Mouse (Mus musculus) hindlimb bud, embryonic 11.5 days (tissue): ENCODE results near the gene Snai3.

Experiments used
- DNase-seq: peaks from one replicate; pipeline ENCODE4 v3.0.0-alpha.2; 2012; ENCODE audit warnings: low read depth, low spot score; ENCODE audit errors: extremely low spot score

Gene Snai3

DNA sequence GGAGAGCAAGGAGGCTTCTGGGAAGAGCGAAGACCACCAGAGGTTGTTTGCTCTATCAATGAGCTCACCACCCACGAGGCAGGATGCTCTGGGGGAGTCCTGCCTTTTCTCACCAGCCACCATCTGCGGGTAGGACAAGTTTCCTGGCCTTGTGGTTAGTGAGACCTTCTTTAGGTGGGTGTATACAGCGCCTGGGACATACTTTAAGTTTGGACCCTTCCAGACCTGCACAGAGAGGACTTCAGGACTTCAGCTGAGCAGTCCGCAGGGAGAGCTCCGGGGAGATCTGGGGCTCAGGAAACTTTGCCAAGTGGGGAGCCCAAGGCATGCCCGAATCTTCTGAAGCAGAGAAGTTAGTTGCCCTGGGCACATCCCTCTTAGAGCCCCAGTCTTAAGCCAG is 543 bp downstream of the Snai3 start:
- DNase-seq, result no peak

DNA sequence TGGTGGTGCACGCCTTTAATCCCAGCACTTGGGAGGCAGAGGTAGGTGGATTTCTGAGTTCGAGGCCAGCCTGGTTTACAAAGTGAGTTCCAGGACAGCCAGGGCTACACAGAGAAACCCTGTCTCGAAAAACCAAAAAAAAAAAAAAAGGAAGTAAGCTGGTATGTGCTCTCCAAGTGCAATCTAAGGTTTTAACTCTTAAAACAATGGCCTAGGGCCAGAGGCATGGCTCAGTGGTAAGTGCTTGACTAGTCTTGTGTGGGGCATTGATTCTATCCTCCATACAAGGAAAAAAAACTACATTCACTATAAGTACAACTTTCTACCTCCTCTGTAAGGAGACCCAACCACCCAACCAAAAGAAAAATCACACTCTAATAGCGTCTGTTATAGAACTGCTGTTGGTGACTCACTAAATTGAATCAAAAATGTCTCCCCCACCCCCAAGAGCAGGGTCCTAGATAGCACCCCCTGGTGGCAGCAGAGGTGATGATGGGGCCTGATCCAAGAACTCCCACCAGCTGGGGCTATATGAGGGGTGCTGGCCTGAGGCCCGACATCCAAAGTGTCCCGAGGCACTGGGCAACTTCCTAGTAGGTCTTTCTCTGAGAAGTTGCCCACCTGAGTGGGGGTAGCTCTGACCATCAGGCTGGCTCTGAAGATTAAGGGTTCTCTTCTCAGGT is 1.2 kb downstream of the Snai3 start:
- DNase-seq, result no peak

DNA sequence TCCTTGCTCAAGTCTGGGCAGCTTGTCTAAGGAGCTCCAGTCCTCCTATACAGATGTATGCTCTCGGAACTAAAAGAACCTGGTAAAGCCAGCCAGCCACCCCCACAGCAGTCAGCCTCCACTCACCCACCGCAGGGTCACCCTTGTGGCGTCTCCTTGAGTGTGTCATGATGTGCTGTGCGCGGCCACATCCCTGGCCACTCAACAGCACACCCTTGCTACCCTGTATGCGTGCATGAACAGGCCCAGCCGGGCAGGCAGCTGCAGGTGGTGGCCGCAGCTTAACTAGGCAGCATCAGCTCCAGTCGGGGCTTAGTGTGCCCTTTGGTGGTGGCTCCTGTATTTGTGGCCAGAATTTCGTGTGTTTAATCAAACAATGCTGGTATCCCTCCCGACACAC is 3.4 kb downstream of the Snai3 start:
- no peak for DNase-seq

DNA sequence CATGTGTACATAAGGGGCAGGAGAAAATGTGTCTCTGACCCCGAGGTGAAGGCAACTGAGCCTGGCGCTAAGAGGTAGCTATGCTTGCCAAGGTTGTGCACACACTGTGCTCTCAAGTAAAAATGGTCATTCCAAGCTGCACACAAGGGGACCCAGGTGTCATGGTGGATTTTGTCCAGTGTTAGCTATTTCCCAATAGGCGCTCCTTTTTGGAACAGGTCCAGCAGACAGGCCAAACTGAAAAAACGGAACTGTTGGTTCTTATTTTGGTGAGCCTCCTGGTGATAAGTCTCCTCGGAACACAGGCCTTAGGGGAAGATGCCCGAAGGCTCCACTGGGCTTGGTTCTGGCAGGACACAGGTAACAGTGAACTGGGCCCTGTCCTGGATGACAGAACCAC is 6.1 kb downstream of the Snai3 start:
- no peak for DNase-seq

DNA sequence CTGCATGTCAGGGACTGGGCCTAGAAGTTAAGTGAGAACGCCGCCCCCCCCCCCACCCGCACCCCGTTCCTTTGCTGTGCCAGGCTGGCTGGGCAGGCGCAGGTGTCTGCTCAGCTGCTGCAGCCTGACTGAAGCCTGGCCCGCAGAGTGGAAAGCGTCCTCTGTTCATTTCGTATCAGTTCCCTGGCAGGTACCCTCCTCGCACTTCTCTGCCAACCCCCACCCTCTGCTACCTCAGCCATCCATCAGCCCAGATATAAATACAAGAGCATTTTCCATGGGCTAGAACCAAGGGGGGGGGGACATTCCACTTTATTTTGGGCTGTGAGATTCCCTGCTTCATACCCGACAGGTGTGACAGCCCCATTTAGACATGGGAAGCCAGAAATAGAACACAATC is 8.4 kb downstream of the Snai3 start:
- no peak for DNase-seq

DNA sequence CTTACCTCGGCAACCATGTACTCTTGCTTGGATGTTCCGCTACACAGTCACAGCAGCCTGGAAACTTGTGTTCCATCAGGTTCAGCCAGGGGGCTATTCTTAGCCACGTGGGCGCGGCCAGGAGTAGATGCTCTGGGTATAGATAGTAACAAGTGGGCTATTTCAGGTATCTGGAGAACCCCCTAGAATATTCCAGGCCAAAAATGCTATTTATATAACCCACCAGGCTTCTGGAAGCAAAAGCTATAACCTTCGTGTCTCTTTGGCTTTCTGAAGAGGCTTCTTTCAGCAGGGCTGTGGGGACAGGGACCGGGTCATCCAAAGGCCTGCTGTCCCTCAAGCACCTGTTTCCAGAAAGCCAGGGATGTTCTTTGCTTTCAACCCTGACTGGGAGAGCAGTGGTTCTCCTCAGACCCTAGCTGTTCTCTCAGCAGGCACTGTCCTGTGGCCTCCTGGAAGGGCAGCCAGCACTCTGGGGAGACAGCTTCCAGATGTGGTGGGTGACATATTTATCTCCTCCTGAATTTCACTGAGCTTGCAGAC is 9.3 kb downstream of the Snai3 start:
- DNase-seq, result no peak

DNA sequence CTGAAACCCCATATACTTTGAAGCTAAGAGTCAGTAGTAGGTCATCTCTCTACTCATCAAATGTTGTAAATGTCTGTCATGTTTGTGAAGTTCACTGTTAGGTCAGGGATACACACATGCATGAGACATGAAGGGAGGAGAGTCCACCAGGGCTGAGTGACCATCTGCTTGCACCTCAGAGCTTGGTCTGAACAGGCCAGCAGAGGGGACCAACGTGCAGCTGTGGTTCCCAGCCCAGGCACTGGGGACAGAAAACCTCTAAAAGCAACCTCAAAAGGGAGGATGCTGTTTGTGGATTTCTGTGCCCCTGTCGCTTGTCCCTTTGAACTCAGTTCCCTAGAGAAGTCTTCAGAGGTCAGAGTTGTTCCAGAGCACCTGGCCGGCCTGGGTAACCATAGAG is 15.3 kb downstream of the Snai3 start:
- DNase-seq, result no peak

DNA sequence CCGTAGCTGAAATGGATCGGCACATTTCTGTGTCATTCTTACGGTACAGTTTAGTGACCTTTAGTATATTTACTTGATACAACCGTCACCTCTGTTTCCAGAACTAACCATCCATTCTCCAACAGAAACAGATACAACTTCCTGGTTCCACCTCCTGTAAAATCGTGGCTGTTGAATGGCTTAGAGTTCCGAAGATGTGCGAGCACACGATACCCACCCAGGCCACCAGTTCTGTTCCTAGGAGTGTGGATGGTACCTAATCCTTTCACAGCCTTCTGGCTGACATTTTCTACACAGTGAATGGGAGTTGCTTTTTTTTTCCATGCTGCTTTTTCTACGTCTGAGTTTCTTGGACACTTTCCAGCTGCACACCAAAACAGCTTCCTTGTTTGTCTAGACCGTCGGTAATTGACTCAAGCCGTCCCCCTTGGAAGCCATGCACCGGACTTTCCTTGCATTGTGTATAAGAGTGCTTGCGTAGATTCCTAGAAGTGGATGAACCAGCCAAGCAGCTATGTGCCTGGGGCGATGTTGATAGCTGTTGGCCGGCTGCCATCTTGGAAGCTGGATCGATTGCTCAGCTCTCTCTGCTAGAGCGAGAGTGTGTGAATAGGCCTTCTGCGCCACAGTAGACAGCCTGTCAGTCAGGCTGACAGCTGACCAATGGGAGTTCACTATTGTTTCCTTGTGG is 16.3 kb downstream of the Snai3 start:
- DNase-seq, result no peak

DNA sequence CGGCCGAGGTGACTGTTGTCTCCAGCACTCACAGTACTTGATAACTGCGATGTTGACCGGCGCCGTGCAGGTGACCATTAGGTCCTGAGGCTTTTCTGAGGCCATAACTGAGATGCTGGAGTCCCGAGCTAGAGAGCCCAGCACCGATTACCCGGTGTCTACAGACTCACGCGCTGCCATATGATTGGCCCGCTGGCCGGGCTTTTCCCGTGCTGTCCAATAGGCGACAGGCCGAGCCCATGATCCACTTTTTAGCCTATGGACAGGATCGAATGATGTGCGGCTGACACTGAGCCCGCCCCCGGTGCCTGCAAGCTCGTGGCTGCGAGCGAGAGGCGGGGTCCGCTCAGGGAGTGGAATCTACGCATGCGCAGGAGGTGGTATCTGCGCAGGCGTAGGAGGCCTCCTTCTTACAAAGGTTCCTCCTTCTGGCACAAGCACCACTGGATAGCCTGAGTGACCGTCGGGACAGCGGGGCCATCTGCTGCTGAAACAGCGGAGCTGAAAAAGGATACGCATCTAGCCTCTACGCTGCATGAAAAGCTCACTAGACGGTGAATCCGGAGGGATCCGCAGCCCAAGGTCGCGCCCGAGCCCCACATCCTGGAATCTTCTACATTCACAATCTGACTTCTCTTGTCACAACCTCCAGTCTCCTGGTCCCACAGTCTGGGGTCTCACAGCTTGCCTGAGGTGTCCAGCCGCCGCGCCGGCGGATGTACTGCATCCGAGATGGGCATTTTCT is 17.1 kb downstream of the Snai3 start, which contains the start of gene Mvd:
Mvd (minus strand) TSS at position 161 of the 745 bp plus-strand sequence.
- DNase-seq, result peak; percentile 98

DNA sequence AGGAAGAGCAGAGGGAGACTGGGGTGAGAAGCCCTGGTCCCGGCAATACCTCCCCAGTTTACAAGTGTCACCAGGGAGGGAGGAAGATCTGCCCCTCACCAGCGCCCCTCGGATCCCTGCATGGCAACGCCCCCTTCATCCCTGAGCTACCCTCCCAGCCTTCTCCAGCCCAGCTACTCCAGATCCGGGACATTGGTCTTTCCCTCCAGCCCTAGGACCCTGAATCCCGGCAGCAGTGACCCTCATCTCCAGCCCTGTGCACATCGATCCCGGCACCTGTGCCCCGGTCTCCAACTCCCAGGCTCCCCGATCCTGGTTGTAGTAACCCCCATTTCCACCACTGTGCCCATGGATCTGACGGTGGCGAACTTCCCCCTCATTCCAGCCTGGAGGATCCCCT is 17.8 kb downstream of the Snai3 start:
- no peak for DNase-seq

DNA sequence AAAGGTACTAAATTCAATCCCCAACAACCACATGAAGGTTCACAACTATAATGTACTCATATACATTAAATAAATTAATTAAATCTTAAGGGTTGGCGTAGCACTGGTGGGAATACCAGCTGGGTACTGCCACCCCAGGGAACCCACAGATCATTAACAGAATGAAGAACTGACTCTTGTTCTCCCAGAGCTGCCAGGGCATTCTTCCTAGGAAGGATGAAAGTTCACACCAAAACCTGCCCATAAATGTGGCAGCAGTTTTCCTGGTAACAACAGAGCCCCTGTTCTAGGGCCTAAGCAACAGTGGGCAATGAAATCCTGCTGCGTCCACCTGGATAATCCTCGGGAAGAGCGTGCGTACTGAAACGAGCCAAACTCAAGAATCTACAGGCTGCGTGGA is 18.2 kb downstream of the Snai3 start:
- no peak for DNase-seq

DNA sequence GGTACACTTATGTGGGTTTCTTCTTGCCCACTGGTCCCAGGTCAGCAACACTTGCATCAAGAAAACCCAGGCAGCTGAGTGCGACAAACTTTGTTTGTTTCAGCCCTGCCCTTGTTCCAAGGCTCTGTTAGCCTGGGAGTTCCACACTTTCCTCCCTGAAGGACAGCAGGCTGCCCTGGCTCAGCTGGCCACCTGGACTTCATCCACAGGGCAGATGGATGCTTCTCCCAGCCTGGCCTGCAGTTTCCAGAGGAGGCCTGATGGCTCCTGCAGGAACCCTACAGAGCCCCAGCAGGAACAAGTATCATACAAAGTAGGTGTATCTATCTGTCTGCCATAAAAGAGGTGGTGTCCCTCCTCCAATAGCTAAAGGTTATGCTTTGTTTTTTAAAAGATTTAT is 19.2 kb downstream of the Snai3 start:
- no peak for DNase-seq

DNA sequence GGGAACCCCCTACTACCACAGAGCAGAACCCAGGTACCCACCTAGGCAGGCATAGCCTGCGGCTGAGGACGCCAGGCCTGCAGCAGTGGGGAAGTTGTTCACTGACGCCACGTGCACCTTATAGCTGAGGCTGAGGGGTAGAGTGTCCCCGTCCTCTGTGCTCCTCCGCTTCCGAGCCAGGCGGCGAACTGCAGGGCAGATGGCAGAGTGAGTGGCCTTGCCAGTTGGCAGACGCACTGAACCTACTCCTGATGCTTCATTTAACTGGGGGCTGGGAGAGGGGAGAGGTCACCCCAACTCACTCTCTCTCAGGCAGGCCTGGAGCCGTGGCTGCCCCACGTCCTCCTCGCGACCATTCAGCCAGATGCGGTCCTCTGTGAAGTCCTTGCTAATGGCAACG is 21.2 kb downstream of the Snai3 start:
- DNase-seq, result no peak

DNA sequence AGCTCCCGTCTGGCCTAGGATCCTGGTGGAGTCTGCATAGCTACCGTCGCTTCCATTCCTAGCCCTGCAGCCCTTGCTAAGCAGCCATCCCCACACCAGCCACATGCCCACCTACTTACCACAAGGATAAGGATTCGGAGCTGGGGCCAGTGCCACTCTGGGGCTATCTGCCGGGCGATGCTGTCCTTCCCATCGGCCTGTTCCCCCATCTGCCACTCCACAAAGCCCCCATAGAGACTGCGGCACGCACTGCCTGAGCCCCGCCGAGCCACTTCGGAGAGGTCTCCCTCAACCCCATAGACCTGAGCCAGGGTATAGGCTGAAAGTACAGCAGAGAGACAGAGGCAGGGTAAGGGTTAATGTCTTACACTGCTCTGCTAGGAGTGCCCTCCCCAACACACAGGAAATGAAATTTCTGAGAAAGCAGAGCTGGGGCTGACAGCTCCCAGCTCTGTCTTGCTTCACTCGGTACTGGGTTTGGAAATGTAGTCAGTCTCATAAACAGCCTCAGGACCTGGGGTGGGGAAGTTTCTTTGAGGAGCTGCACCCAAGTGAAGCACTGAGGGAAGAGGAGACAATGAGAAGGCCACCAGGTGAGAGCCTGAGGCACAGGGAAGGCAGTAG is 22.7 kb downstream of the Snai3 start:
- no peak for DNase-seq

DNA sequence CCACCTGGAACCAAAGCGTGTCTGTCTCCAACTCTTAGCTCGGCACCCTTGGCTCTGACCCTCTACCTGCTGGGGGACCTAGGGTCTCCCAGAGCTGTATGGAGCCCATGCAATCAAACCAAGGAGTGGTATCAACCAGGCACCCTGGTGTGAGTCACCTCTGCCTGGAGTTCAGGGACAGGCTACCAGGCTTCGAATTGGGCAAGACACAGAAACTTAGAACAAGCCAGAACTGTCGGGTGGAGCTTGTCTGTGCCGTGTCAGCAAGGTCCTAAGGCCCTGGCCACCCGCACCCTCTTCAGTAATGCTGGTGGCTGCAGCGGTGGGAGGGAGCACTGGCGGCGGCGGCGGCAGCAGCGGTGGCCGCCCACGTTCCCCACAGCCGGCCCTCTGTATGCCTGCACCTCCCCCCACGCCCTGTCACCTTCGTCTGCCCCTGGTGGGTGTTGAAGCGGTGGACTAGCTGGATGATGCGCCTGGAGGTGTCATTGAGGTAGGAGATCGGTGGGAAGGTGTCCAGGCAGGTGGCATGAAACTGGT is 23.9 kb downstream of the Snai3 start:
- no peak for DNase-seq

DNA sequence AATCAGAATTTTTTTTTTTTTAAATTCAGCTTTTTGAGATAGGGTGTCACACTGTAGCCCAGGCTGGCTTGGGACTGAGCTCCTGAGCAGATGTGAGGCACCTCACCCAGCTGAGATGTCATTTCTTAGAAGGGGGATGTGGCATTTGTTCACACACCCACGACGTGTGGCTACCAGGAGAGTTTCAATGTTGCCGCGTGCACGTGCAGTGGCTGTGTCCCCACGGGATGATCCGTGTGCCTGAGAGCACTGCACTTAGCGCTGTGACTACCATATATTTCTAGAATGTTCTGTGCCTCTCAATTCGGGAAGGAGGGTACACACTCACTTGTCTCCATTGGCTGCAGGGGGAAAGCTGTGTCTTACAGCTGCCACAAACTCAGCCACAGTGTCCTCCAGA is 24.4 kb downstream of the Snai3 start:
- no peak for DNase-seq

DNA sequence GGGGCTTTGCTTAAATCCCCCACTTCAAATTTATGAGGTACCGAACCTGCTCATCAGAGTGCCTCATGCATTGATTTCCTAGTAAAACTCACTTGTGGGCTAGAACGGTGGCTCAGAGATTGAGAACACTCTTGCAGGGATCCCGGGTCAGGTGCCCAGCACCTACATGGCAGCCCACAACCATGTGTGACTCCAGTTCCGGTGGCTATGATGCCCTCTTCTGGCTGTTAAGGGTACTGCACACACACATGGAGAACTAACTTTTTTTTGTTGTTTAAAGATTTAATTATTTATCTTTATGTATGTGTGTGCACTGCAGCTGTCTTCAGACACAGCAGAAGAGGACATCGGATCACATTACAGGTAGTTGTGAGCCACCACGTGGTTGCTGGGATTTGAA is 25.2 kb downstream of the Snai3 start:
- DNase-seq, result no peak

DNA sequence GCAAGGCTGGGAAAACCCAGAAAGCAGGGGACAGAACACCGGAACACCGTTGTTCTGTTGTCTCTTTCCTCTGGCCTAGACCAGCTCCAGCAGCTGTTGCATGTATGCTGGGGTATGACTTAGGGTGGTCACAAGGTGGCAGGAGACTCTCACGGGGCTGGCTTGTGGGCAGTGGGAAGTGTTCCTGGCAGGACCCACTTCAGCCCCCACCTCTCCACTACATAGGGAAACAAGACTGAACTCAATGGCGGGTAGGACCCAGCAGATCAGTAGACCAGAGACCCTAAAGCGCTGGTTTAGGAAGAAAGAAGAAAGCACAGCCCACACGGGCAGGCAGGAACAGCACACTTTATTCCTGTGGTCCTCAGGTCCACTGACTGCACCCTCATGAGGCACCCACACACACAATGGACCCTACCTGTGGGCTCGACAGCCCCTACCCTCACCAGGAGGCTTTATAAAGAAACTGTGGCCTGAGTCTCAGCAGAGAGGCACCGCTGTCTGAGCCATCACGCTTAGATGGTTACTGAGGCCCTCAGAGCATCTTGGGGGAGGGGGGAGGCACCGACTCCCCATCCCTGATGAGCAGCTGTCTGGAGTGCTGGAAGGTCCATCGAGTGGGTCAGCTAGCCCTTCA is 27.1 kb downstream of the Snai3 start:
- DNase-seq, result no peak

DNA sequence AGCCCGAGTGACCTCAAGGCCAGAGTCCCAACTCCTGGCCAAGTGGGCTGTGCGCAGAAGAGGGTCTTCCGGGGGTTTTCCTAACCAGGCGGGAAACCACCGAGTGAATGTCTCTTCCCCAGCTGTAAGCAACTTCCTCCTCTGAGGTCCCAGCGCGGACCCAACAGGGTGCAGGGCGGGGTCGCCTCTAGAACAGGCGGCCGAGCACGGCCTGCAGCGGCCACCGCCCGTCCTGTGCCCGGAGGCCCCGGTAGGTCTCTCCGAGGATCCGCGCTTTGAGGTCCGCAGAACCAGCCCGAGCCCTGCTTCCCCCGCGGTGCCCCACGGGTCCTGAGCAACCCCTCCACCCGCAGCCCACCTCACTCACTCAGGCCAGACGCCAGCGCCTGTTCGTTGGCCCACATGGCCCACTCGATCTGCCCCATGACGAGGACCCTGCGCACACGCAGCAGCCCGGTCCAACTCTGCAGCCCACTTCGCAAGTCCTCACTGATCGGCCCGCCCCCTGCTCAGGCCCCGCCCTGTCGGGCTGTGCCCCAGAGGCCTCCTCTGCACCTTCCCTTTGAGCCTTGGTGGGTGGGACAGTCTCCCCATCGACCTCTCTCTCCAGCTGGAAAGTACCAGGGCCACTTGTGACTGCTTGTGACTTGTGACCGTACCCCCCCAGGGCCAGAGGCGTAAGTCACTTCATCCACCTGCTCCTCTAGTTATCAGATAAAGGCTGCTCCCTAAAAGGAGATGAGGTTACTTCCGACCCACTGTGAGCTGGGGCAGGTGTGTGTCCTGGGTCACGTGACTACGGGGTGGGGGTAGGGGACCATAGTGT is 27.9 kb downstream of the Snai3 start, which contains the start of gene Cyba:
Cyba (minus strand) TSS at position 488 of the 826 bp plus-strand sequence.
- no peak for DNase-seq
